Mouse (Mus musculus) liver, adult 2 months (tissue): Measurements from ENCODE around the gene Olfr870. TPM values are rescaled to one million over a fixed set of nuclear protein-coding genes. Genes with fewer than 3 reads are reported as not detected.
A peak's percentile ranks its signal among the peaks of the same experiment; 100 is the strongest.

Experiments used
- DNase-seq: peaks from one replicate; pipeline ENCODE4 v3.0.0-alpha.2; 2011; ENCODE audit warnings: low read depth, low spot score; ENCODE audit errors: extremely low read depth
- H3K27ac ChIP-seq: fragments of 200-500 bp; replicated peaks from 2 replicates; pipeline ENCODE4 v1.5.1; 2012; ENCODE audit warnings: low read depth, mild to moderate bottlenecking, control low read depth, inconsistent platforms, low read length; ENCODE audit not compliant: insufficient read depth
- H3K27me3 ChIP-seq: fragments of 200-500 bp; 2 replicates; pipeline ENCODE4 v1.6.1; 2012; ENCODE audit warnings: mild to moderate bottlenecking, moderate library complexity, low read length, inconsistent platforms; ENCODE audit not compliant: control insufficient read depth, insufficient read depth
- H3K36me3 ChIP-seq: fragments of 200-500 bp; 2 replicates; pipeline ENCODE4 v1.6.1; 2012; ENCODE audit warnings: low read length, inconsistent platforms; ENCODE audit not compliant: control insufficient read depth, insufficient read depth
- H3K4me1 ChIP-seq: fragments of 200-500 bp; 2 replicates; pipeline ENCODE4 v1.6.1; 2011; ENCODE audit warnings: low read length; ENCODE audit not compliant: control insufficient read depth, insufficient read depth
- H3K4me3 ChIP-seq: fragments of 200-500 bp; 2 replicates; pipeline ENCODE4 v1.5.1; 2011; ENCODE audit warnings: low read depth, mild to moderate bottlenecking, control low read depth, low read length, moderate library complexity; ENCODE audit not compliant: insufficient read depth
- H3K79me2 ChIP-seq: fragments of 200-500 bp; 2 replicates; pipeline ENCODE4 v1.6.1; 2012; ENCODE audit warnings: inconsistent platforms, mild to moderate bottlenecking, low read length, moderate library complexity; ENCODE audit not compliant: control insufficient read depth, insufficient read depth
- H3K9ac ChIP-seq: fragments of 200-500 bp; 2 replicates; pipeline ENCODE4 v1.6.1; 2012; ENCODE audit warnings: low read depth, mild to moderate bottlenecking, control low read depth, inconsistent platforms, low read length
- CTCF ChIP-seq: fragments of 200-500 bp; IDR thresholded peaks from 2 replicates; pipeline ENCODE4 v1.5.1; 2011; ENCODE audit warnings: low read depth, low read length, control low read depth
- POLR2A ChIP-seq: fragments of 200-500 bp; IDR thresholded peaks from 2 replicates; pipeline ENCODE4 v1.6.1; 2011; ENCODE audit warnings: low read length, control low read depth; ENCODE audit not compliant: insufficient read depth; ENCODE audit errors: extremely low read depth
- WGBS: fragments of 180-500 bp; shearing (Covaris S2); methylation state at CpG from one replicate; pipeline ENCODE4 v1.1.7; 2018; 5-methylcytosine and 5-hydroxymethylcytosine counted together
- polyA plus RNA-seq: library from polyadenylated mRNA; depleted of rRNA; stranded (reverse); fragments of >200 nt; gene quantifications from 2 replicates; pipeline ENCODE4 v1.2.3, GENCODE M21; 2012; rRNA removed
- total RNA-seq: library from RNA; depleted of rRNA; stranded (reverse); fragments of >200 nt; gene quantifications from 2 replicates; pipeline ENCODE4 v1.2.3, GENCODE M21; 2014; rRNA removed

The Olfr870 gene
- total and polyA plus RNA-seq, 2 experiments = not detected

- H3K36me3 ChIP-seq = no peaks in the 10 kb centered on the region
- no peaks in the 10 kb centered on the region for H3K4me1 ChIP-seq
- 62% methylated on average over 5 of the region's 5 CpGs for WGBS
- TF ChIP-seq POLR2A (no peak), CTCF (no peak)
- no peak overlapping the region for H3K9ac ChIP-seq
- DNase-seq = no peak
- no peaks in the 10 kb centered on the region for H3K27me3 ChIP-seq
- H3K4me3 ChIP-seq = no peak overlapping the region
- H3K79me2 ChIP-seq = no peaks in the 10 kb centered on the region
- H3K27ac ChIP-seq = no peak overlapping the region
These were observed 5.6 kb upstream of the Olfr870 start for GRCm38 (mm10) chr9:20179463-20179862.

GRCm38 (mm10) chr9:20149706-20150105 lies 24.2 kb downstream of the Olfr870 start:
- Histone ChIP-seq H3K36me3 (no peaks in the 10 kb centered on the region), H3K79me2 (no peaks in the 10 kb centered on the region), H3K27me3 (no peaks in the 10 kb centered on the region), H3K4me1 (no peaks in the 10 kb centered on the region), H3K4me3 (no peak overlapping the region), H3K27ac (no peak overlapping the region), H3K9ac (no peak overlapping the region)
- DNase-seq = peak; percentile 1
- no peak for TF ChIP-seq CTCF
- TF ChIP-seq POLR2A = no peak
- 80% methylated on average over 3 of the region's 3 CpGs for WGBS

- no peak for DNase-seq
- Histone ChIP-seq H3K4me1 (no peaks in the 10 kb centered on the region), H3K27ac (no peak within 1 kb of the TSS), H3K27me3 (no peaks in the 10 kb centered on the region), H3K4me3 (no peak within 1 kb of the TSS), H3K9ac (no peak within 1 kb of the TSS), H3K36me3 (no peaks in the 10 kb centered on the region), H3K79me2 (no peaks in the 10 kb centered on the region)
- 66% methylated on average over 2 of the region's 2 CpGs for WGBS
- TF ChIP-seq POLR2A (no peak), CTCF (no peak)
These were observed 45.1 kb downstream of the Olfr870 start, which contains the start of gene Olfr869 for GRCm38 (mm10) chr9:20128709-20129108. Olfr869 (plus strand) TSS chr9:20129009.

Other genes starting within 250 kb of the Olfr870 start
- gene Olfr866, start 146.0 kb downstream of the Olfr870 start, total RNA-seq = not detected in 2 replicates
- not detected in 2 replicates for gene Olfr866, start 146.0 kb downstream of the Olfr870 start, polyA plus RNA-seq
- not detected in 2 replicates for gene Olfr867, start 116.5 kb downstream of the Olfr870 start, total RNA-seq
- gene Olfr867, start 116.5 kb downstream of the Olfr870 start, polyA plus RNA-seq = not detected in 2 replicates
- not detected in 2 replicates for gene Olfr868, start 75.4 kb downstream of the Olfr870 start, total RNA-seq
- gene Olfr868, start 75.4 kb downstream of the Olfr870 start, polyA plus RNA-seq = not detected in 2 replicates
- gene Olfr869, start 45.0 kb downstream of the Olfr870 start, total RNA-seq = not detected in 2 replicates
- gene Olfr869, start 45.0 kb downstream of the Olfr870 start, polyA plus RNA-seq = not detected in 2 replicates
- not detected in 2 replicates for gene Olfr871, start 38.1 kb upstream of the Olfr870 start, total RNA-seq
- gene Olfr871, start 38.1 kb upstream of the Olfr870 start, polyA plus RNA-seq = not detected in 2 replicates
- not detected in 2 replicates for gene Olfr872, start 63.1 kb upstream of the Olfr870 start, total RNA-seq
- not detected in 2 replicates for gene Olfr872, start 63.1 kb upstream of the Olfr870 start, polyA plus RNA-seq
- not detected in 2 replicates for gene Olfr39, start 108.3 kb upstream of the Olfr870 start, total RNA-seq
- gene Olfr39, start 108.3 kb upstream of the Olfr870 start, polyA plus RNA-seq = not detected in 2 replicates
- gene Olfr873, start 124.5 kb upstream of the Olfr870 start, total RNA-seq = not detected in 2 replicates
- not detected in 2 replicates for gene Olfr873, start 124.5 kb upstream of the Olfr870 start, polyA plus RNA-seq
- not detected in 2 replicates for gene Olfr18, start 162.0 kb upstream of the Olfr870 start, total RNA-seq
- gene Olfr18, start 162.0 kb upstream of the Olfr870 start, polyA plus RNA-seq = not detected in 2 replicates
- gene Zfp560, start 211.1 kb upstream of the Olfr870 start, total RNA-seq = 6.7 and 7.8 TPM in 2 replicates
- gene Zfp560, start 211.1 kb upstream of the Olfr870 start, polyA plus RNA-seq = 3.5 and 4.6 TPM in 2 replicates